Mouse (Mus musculus): Measurements from ENCODE around the gene Apoc4.

Apoc4 gene

DNA sequence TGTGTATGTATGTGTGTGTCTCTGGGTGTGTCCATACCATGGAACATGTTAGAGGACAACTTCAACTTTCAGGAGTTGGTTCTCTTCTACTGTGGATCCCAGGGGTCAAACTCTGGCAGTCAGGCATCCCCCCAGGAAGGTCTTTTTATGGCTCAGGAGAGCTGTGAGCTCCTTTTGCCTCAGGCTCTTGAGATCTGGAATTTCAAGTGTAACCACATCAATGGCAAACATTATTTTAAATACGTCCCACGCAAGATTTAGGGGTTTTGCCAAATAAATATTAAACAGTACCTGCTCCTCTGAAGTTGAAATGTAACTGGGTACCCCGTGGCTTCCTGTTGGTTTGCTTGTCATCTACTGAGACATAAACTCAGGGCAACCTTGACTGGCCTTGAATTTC, 1.7 kb upstream of the Apoc4 start:
- CTCF ChIA-PET: no interaction called here

DNA sequence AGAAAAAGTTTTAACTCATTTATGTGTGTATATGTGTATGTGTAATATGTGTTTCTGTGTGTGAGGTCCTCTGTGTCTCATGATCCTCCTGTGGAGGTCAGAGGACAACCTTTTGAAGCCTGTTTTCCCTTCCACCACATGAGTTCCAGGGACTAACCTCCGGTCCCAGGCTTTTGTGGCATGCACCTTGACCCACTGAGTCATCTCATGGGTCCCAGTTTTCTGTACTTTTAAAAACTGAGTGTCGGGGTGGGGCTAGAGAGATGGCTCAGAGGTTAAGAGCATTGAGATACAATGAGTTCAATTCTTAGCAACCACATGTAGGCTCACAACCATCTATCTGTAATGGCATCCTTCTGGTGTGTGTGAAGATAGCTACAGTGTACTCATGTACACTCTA, 577 bp downstream of the Apoc4 start:
- CTCF ChIA-PET: interaction anchor here (0.7 kb wide), 1 partner anchor 21 kb away, joined by 3 read pairs; no protein-coding TSS in a partner anchor

GRCm38 (mm10) chr7:19678901-19679300, 2.4 kb downstream of the Apoc4 start:
- CTCF ChIA-PET: no interaction called here

- CTCF ChIA-PET: interaction anchor here (0.6 kb wide), 1 partner anchor 28 kb away, joined by 4 read pairs; no protein-coding TSS in a partner anchor
Observed at GRCm38 (mm10) chr7:19677872-19678271, 3.4 kb downstream of the Apoc4 start, which contains the start of gene Apoc2. Gene Apoc2, minus strand, starts transcription at chr7:19677941.

DNA sequence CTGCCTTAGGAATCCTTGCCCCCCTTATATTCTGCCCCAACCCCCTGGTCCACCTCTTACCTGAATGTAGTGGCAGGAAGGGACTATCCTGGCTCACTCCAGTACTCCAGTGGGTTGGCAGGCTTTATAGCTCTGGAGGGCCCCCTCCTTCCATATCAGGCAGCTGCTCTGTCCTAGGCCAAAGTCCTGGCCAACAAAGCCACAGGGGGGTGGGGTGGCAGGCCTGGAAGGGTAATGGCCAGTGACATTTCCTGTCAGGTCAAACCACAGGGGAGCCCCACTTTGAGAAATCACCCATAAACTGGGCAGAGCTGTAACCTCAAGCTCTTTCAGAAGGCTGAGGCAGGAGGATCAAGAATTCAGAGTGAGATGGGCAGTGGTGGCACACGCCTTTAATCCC, 4.6 kb downstream of the Apoc4 start:
- CTCF ChIA-PET: interaction anchor here (0.6 kb wide), 1 partner anchor 24 kb away, joined by 3 read pairs; no protein-coding TSS in a partner anchor

DNA sequence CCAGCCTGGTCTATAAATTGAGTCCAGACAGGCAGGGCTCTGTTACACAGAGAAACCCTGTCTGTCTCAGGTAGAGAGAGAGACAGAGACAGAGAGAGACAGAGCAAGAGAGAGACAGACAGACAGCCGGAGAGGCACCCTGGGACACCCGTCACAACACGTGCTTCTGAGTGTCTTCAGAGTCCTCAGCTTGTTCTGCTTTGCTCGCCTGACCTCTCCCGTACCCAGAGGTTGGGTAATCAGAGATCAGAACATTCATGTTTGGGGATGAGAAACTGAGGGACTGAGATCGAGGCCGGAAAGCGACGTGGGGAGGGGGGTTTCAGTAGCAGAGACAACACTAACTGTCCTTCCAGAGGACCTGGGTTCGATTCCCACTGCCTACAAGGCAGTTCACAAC, 5.5 kb downstream of the Apoc4 start:
- CTCF ChIA-PET: no interaction called here

GRCm38 (mm10) chr7:19673083-19673699, 8.1 kb downstream of the Apoc4 start:
- CTCF ChIA-PET: no interaction called here

GRCm38 (mm10) chr7:19671511-19671910, 9.8 kb downstream of the Apoc4 start:
- CTCF ChIA-PET: no interaction called here

GRCm38 (mm10) chr7:19668947-19669721, 12.1 kb downstream of the Apoc4 start:
- CTCF ChIA-PET: interaction anchor here (0.6 to 1.7 kb wide), 4 partner anchors 32 to 64 kb away, joined by 3 to 13 read pairs (median 4); no protein-coding TSS in a partner anchor

GRCm38 (mm10) chr7:19667434-19667833, 13.8 kb downstream of the Apoc4 start:
- CTCF ChIA-PET: interaction anchor here (0.6 to 1.3 kb wide), 2 partner anchors 26 to 44 kb away, joined by 3 to 10 read pairs; no protein-coding TSS in a partner anchor

GRCm38 (mm10) chr7:19666750-19667149, 14.5 kb downstream of the Apoc4 start:
- CTCF ChIA-PET: interaction anchor here (0.6 to 1.9 kb wide), 3 partner anchors 33 to 184 kb away, joined by 3 to 8 read pairs (median 6); no protein-coding TSS in a partner anchor

GRCm38 (mm10) chr7:19664955-19665841, 16.1 kb downstream of the Apoc4 start, which contains the start of gene Clptm1:
Gene Clptm1, minus strand, starts transcription at chr7:19665033.
- CTCF ChIA-PET: interaction anchor here (0.6 to 1.9 kb wide), 3 partner anchors 35 to 54 kb away, joined by 4 to 14 read pairs (median 6); no protein-coding TSS in a partner anchor

DNA sequence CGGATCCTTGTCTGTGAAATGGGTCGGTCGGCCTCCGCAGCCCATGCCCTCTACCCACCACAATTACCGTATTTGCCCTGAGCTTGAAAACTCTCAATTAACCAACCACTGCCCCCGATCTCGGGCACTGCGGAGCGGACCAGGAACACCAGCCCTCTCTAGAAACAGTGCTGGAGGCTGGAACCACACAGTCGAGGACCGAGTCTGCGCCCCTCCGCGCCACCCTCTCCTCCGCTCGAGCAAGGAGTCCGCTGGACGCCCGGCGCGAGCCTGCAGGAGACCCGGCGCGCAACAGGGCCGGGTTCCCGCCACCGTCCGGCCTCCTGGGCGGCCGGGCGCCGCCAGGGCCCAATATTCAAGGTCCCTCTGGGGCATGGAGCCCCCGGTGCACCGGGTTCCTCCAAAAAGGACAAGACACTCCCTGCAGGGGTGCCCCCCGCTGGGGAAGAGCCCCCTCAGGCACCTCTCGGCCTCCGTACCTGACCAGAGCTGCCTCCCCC, 16.8 kb downstream of the Apoc4 start:
- CTCF ChIA-PET: interaction anchor here (0.6 kb wide), 1 partner anchor 53 kb away, joined by 14 read pairs; no protein-coding TSS in a partner anchor

DNA sequence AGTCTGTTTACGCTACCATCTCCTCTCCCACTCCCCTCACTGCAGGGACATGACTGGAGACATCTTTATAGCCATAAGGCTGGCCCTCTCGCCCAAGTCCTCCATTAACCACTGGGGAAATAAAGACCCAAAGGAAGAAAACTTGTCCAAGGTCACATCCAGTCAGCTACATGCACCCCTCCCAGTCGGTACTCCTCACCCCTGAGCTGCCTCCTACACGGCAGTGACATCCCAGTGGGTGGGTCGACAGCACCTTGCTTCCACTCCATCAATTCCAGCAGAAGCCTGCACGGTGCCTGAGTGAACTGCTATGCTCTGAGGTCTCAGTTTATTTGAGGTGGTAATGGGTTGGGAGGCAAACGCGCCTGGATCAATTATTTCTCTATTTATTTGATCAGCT, 17.3 kb downstream of the Apoc4 start:
- CTCF ChIA-PET: interaction anchor here (0.7 kb wide), 1 partner anchor 18 kb away, joined by 3 read pairs; no protein-coding TSS in a partner anchor

- CTCF ChIA-PET: interaction anchor here (0.6 kb wide), 1 partner anchor 52 kb away, joined by 4 read pairs; no protein-coding TSS in a partner anchor
Observed at GRCm38 (mm10) chr7:19652614-19653013, 28.7 kb downstream of the Apoc4 start.

DNA sequence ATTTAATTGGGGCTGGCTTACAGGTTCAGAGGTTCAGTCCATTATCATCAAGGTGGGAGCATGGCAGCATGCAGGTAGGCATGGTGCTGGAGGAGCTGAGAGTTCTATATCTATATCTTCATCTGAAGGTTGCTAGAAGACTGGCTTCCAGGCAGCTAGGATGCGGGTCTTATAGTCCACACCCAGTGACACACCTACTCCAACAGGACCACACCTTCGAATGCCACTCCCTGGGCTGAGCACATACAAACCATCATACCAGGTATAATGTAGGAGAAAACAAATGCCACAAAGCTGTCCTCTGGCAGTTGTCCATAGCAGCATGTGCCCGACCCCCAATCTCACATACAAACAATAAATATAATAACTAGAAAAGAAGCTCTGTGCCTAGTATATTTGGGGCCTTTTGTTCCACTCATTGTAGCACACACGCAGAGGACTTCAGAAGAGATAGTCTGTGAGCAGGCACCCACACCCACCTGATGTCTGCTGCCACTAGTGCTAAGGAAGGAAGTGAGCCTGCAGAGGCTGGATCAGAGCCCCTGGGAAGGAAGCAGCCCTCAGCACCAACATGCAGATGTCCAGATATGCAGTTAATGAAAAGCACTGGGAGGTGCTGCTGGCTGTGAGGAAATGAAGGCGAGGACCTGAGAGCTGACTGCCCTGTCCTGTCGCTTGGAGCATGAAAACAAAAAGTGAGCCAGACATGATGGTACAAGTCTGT, 30.1 kb downstream of the Apoc4 start:
- CTCF ChIA-PET: interaction anchor here (0.6 to 1.1 kb wide), 2 partner anchors 62 to 176 kb away, joined by 3 to 6 read pairs; no protein-coding TSS in a partner anchor

- CTCF ChIA-PET: no interaction called here
Observed at GRCm38 (mm10) chr7:19641223-19641622, 40.1 kb downstream of the Apoc4 start.

DNA sequence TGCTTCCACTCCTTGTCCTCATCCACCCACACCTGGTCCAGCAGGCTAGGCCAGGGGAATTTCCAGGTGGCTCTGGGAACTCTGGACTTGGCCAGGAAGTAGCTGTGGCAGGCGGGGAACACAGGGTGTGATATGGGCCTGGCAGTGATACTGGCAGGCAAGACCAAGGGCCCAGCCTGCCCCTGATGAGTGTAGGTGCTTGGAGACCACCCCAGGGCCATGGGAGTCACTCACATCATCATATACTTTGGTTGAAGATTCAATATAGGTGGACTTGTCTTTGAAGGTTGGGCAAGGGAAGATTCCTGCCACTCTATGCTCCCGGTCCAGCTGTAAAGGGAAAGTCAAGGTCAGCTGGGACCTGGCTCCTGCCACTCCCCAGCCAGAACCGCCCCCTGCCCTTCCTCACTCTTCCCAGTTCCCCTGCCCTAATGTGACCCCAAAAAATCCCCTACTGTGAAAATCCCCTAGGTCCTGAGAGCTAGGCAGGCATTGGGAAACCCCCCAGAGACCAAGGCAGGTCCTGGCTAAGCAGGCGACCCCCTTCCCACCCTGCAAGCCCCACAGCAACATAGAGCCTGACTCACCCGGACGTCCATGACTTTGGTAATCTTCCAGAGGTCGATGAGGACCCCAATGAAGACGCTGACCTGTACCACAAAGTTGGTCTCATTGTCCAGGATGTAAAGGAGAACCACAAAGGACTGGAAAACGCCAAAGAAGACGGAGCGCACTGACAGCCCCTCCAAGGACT, 46.0 kb downstream of the Apoc4 start:
- CTCF ChIA-PET: no interaction called here

GRCm38 (mm10) chr7:19634591-19634990, 46.7 kb downstream of the Apoc4 start:
- CTCF ChIA-PET: no interaction called here

DNA sequence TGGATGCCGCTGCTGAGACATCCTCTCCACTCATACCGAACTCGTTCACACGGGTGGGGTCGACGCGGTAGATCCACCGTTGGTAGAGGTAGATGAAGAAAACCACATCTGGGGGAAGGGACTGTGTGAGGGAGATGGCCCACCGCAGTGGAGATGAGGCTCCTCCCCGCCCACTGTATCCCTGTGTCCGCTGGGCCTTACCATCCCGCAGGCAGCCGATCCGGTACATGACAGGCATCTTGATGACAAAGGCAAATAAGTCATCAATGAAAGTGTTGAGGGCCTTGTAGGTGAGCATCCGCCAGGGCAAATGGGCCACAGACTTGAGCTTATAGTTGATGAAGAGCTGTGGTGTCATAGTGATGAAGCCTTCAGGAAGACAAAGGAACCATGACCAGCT, 47.4 kb downstream of the Apoc4 start:
- CTCF ChIA-PET: no interaction called here
